Mouse (Mus musculus): ENCODE data around the gene Best1.

The Best1 gene

DNA sequence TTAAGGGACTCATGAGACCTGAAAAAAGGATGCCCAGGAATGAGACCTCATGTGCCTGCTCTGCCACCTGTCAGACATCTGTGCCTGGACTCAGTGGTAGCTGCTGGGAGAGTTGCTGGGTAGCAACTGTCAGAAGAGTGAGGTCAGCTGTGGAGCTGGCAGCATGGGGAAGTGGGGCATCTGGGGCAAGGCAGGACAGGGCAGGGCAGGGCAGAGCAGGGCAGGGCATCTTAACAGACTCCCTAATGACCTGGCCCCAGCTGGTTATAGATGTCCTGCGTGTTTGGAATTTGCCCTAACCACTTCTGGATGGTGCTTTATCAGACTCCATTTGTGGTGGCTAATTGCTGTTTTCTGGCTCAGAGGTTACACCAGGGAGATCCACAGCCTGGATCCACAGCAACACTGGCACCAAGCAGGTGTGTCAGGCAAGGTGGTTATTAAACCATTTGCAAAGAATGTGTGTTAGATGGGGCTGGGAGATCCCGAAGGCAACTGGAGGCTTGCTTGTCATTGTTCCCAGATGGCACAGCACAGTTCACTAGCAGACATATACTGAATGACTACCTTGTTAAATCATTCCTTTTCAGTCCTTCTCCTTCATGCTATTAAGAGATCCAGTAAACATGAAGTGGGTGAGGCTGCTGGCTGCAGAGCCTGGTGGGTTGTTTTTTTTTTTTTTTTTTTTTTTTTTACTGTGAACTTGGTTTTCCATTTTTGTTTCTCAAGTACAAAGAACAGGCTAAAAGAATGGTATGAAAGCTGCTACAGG lies 35.2 kb downstream of the Best1 start:
- no peak for DNase-seq (ENCODE audit: low spot score in 2 of 2)

- DNase-seq (ENCODE audit: low spot score in 2 of 2) = no peak
Measured at GRCm38 (mm10) chr19:9964205-9964916, 37.1 kb downstream of the Best1 start.

DNA sequence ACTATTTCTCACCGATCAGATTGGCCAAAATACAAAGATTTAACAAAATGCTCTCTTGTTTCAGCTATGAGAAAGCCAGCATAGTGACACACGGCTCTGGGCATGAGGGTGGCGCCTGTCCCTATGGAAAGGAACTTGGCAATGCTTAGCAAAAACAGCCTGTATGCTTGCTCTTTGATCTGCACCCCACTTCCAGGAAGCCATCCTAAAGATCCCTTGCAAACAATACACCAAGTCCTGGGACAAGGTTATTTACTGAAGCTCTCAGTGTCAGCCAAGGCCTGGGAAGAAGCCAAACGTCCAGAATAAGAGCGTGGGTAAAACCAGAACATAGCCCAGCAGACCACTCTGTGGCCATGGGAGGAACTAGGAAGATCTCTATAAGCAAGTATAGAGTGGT lies 40.7 kb downstream of the Best1 start:
- DNase-seq (ENCODE audit: low spot score in 2 of 2) = no peak

- DNase-seq (ENCODE audit: low spot score in 2 of 2) = no peak
Measured at GRCm38 (mm10) chr19:9957965-9958364, 43.5 kb downstream of the Best1 start.

GRCm38 (mm10) chr19:9956624-9957388 lies 44.6 kb downstream of the Best1 start:
- DNase-seq (ENCODE audit: low spot score in 2 of 2) = no peak

DNA sequence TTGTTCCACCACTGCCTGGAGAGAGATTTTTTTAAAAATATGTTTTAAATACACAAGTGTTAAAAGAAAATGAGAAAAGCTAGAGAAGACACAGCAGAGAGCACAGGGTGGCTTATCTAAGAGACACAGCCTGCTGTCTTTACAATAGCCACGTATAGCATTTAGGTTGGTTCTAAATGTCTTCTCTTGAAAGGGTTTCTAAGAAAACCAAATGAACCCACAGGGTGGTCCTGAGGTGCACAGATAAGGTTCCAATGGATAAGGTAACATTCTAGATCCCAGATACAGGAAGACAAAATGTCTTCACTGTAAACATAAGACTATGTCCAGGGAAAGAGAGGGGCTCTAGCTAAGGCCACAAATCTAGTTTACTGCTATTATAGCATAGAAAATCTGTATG lies 46.0 kb downstream of the Best1 start:
- no peak for DNase-seq (ENCODE audit: low spot score in 2 of 2)

DNA sequence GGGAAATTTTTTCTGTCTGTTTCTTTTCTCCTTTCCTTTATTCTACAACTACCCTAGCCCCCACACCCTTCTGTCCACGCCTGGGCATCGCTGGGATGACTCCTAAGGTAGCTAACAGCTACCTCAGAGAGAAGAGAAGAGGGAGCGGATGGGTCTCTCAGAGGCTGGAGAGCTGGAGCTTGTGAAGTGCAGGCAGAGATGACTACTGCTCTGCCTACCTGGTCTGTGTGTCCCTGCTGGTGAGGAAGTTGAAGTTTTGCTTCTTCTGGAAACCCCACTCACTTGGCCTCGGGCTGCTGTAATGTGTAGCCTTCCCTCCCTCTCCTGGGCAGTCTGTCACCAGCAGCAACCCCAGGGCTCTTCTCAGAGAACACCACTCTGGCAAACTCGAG lies 46.6 kb downstream of the Best1 start:
- DNase-seq (ENCODE audit: low spot score in 2 of 2) = no peak

DNA sequence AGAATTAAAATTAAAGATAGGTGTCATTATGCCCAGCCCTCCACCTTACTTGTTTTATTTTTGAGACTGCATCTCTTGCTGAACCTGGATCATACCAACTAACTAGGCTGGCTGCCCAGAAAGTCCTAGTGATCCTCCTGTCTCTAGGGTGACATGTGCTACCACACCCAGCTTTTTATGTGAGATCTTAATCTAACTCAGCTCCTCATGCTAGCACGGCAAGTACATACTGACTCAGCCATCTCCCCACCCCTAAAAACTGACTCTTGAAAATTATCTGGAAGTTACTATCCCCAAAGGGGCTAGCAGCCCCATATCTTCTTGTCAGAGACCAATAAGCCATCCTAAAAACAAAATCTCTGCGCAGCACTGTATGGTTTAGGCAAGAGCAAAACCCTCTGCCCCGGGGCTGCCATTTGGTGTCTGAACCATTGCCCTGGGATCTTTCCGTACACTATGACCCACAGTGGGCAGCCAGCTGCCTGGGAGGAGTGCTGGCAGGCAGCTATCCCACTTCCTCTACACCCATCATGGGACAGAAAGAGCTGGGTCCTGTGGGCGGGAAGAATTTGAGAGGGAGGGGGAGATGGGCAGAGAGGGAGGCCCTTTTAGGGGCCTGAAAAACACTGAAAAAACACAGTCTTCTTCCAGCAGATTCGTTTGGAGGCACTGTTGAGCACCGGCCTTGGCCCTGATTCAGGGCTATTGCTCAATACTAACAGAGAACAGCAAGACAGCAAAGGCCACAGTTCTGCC lies 47.2 kb downstream of the Best1 start:
- DNase-seq (ENCODE audit: low spot score in 2 of 2) = peak; percentile 93 to 94

DNA sequence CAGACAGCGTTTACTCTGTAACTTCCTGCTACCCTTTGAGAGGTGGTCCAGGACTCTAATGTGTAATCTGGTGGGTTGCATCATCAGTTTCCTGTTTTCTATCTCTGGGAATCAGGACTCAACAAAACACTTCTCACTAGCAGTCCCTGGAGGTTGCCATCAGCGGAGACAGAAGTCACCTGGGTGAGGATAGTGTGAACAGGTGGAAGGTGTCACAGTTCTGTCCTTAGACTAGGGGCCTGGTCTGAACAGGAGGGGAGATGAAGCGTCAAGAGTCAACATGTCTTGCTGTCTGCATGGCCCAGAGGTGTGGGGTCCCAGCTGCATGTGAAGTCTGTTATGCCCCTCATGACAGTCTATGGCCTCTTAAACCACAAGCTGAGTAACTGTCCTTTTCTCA lies 48.5 kb downstream of the Best1 start:
- DNase-seq (ENCODE audit: low spot score in 2 of 2) = no peak

GRCm38 (mm10) chr19:9952390-9952789 lies 49.0 kb downstream of the Best1 start:
- DNase-seq (ENCODE audit: low spot score in 2 of 2) = peak in 1 of 2 experiments; percentile 53

GRCm38 (mm10) chr19:9946986-9947385 lies 54.4 kb downstream of the Best1 start:
- DNase-seq (ENCODE audit: low spot score in 2 of 2) = peak; percentile 72 to 76

GRCm38 (mm10) chr19:9945800-9946564 lies 55.5 kb downstream of the Best1 start:
- peak; percentile 52 to 56 for DNase-seq (ENCODE audit: low spot score in 2 of 2)

GRCm38 (mm10) chr19:9942539-9943533 lies 58.6 kb downstream of the Best1 start:
- DNase-seq (ENCODE audit: low spot score in 2 of 2) = peak in 1 of 2 experiments; percentile 23

DNA sequence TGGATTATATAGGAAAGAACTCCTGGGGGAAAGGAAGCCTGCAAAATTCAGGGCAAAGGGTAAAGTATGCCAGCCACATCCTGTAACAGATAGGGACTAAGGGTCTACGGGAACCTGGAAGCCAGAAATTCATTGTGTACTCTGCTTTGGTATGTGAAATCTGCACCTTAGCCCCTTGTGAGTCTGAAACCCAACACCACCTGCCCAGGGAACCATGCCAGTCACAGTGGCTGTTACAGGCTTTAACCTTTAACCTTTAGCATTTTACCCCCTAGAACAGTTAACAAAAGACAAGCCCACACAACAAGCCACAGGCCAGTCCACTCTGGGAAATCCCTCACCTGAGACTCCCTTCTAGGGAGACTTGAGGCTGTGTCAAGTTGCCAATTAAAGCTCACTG lies 59.6 kb downstream of the Best1 start:
- no peak for DNase-seq (ENCODE audit: low spot score in 2 of 2)

DNA sequence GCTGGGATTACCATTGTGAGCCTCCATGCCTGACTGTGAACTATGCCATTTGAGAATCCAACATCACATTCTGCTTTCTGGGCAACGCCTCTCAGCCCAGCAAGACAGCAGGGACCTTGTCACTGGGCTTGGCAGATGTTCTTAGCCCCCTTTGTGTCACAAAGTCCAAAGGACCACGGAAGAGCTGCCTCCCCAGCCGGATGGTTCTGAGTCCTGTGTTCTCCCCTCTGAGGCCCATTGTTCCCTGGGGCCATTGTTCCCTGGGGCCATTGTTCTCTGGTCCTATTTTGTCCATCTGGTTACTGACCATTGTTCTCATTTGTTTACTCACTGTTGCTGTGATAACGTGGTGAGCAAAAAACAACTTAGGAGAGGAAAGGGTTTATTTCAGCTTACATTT lies 60.5 kb downstream of the Best1 start:
- no peak for DNase-seq (ENCODE audit: low spot score in 2 of 2)

DNA sequence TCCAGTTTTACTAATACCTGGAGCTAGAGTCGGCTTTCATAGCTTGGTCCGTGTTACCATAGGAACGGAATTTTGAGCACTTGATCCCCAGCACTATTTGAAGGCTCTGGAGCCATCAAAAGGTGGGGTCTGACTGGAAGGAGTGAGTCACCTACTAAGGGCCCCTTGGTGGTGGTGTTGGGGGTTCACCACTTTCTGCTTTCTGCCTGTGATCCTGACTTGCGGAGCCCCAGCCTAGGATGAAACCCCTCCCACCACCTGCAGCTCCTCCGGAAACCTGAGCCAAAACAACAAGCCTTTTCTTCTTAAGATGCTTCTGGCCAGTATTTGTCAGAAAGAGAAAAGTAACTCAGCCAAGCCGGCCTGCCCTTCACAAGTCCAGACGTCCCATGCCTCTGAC lies 61.6 kb downstream of the Best1 start:
- DNase-seq (ENCODE audit: low spot score in 2 of 2) = no peak

DNA sequence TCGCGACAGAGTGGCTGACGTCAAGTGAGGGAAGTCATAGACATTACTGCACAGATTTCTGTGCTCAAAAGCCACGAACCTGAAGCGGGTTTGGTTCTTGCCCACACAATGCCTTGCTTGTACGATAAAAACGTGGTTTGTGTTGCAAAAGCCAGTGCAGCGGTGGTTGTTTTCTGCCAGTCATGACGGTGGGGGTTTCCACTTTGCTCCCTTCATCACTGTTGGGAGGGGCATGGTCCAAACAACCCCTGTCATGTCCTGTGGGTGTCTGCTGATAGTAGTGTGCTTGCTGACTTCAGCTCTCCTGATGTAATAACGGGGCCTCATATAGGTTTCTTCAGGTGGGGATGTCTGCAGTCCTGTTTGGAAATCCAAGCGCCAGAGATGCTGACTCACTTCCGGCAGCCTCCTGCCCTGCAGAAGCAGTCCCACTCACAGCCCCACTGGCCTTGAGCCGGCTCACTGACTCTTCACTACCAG lies 62.6 kb downstream of the Best1 start:
- peak; percentile 48 to 63 for DNase-seq (ENCODE audit: low spot score in 2 of 2)

GRCm38 (mm10) chr19:9938156-9938823 lies 63.1 kb downstream of the Best1 start:
- no peak for DNase-seq (ENCODE audit: low spot score in 2 of 2)

GRCm38 (mm10) chr19:9937428-9937827 lies 64.0 kb downstream of the Best1 start:
- DNase-seq (ENCODE audit: low spot score in 2 of 2) = no peak
